Mouse (Mus musculus) G1E (cell line): ENCODE results near the gene Hapln4.

Experiments
- CTCF ChIP-seq: IDR thresholded peaks from 2 replicates; pipeline ENCODE4 v1.5.1; 2012; ENCODE audit warnings: low read depth, low read length, inconsistent platforms, mixed read lengths
- GATA1 ChIP-seq: IDR thresholded peaks from 2 replicates; pipeline ENCODE4 v1.6.1; 2012; ENCODE audit warnings: borderline replicate concordance, low read length, inconsistent platforms, mixed read lengths
- POLR2AphosphoS5 ChIP-seq: IDR thresholded peaks from 2 replicates; pipeline ENCODE4 v1.6.1; 2012; ENCODE audit warnings: low read depth, low read length, inconsistent platforms; ENCODE audit not compliant: insufficient replicate concordance

DNA sequence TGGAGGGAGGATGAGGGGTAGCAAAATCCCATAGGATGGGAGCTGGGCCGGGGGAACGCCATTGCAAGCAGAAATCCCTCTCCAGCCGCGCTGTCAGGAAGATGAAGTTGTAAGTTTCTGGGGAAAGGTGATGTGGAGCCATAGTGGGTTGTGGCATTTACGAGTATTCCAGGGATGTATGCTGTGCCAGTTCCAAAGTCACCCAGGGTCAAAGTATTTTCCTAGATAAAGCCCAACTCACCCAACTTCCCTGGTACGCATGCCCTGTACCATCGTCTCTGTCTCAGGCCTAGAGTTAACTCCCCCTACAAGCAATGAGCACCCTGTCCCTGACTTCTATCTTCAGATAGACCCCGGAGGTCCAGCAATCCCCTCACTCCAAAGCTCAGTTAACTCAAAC, 10.1 kb upstream of the Hapln4 start:
- no peak for TF ChIP-seq CTCF
- TF ChIP-seq GATA1 = no peak
- TF ChIP-seq POLR2AphosphoS5 = no peak
